Mouse (Mus musculus) brain, embryonic 14.5 days (tissue): ENCODE data around the gene Camk2d.

Experiments
- CTCF ChIP-seq: fragments of 200-500 bp; IDR thresholded peaks from 2 replicates; pipeline ENCODE4 v1.5.1; 2012; ENCODE audit warnings: inconsistent platforms, mild to moderate bottlenecking, moderate library complexity, borderline replicate concordance; ENCODE audit not compliant: insufficient read depth, insufficient read length; ENCODE audit errors: extremely low read depth
- POLR2A ChIP-seq: fragments of 200-500 bp; IDR thresholded peaks from 2 replicates; pipeline ENCODE4 v1.6.1; 2012; ENCODE audit warnings: mild to moderate bottlenecking, inconsistent platforms, borderline replicate concordance; ENCODE audit not compliant: poor library complexity, insufficient read depth, insufficient read length, severe bottlenecking; ENCODE audit errors: extremely low read depth

- TF ChIP-seq CTCF (no peak), POLR2A (no peak)
Measured at GRCm38 (mm10) chr3:126771032-126771431, 174.9 kb downstream of the Camk2d start.
